Mouse (Mus musculus): ENCODE measurements around the gene Slc5a9. TPM values are rescaled to one million over a fixed set of nuclear protein-coding genes. Genes with fewer than 3 reads are reported as not detected.
"Not testable (repeated sequence)": the region's sequence is repeated elsewhere in the genome, so short reads cannot be mapped to it uniquely, and the experiment has no call there.

Slc5a9 gene
- under 1 TPM; 0.11 to 0.12 TPM for total RNA-seq (2021)
- long read RNA-seq, experiment 1, partial matches to known transcripts, result 0 of 3 reads
- long read RNA-seq, experiment 1, other reads (novel, unspliced or antisense), result 0 of 3 reads
- long read RNA-seq, experiment 2, result 0 reads

DNA sequence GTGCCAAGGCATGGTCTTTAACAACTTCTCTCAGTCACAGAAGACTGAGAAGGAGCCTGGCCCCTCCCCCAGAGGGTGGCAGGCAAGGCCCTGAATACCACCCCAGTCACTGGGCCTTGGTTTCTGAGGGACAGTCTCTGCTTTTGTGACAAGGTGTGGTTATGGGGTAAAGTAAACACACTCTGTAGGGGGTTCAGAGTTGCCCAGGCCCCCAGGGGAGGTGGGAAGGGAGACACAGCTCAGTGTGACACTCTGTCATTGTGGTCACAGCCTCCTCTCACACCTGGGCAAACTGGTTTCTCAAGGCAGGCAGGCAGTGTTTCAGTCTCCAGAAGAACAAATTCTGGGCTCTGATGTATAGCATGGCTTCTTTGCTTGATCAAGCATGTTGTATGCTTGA is at the start of gene Slc5a9:
Gene Slc5a9 (minus strand): TSS at position 144 of the 400 bp plus-strand sequence.
- no peak for DNase-seq

DNA sequence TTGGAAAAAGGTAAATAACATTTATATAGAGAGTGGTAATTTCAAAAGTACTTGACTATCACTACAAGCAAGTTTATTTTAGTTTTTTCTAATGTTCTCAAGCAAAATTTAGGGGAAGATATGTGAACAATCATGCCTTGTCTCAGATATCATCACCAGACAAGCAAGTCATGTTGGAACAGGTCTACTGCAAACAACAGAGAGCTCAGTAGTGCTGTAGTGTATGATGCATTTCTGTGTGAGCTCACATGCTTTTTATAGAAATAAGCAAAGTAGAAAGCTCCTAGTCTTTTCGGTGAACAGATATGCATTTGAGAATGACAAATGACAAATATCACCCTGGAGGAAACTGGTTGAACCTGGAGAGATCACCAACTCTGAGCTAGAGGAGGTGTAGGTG is 16.4 kb upstream of the Slc5a9 start, which contains the start of gene Skint8:
Gene Skint8 (plus strand): TSS at position 301 of the 400 bp plus-strand sequence.
- DNase-seq, result no peak

- no peak for DNase-seq
Measured at GRCm38 (mm10) chr4:111907926-111908325, 5.2 kb upstream of the Slc5a9 start.

GRCm38 (mm10) chr4:111901473-111901872 is 1.2 kb downstream of the Slc5a9 start:
- no peak for DNase-seq

DNA sequence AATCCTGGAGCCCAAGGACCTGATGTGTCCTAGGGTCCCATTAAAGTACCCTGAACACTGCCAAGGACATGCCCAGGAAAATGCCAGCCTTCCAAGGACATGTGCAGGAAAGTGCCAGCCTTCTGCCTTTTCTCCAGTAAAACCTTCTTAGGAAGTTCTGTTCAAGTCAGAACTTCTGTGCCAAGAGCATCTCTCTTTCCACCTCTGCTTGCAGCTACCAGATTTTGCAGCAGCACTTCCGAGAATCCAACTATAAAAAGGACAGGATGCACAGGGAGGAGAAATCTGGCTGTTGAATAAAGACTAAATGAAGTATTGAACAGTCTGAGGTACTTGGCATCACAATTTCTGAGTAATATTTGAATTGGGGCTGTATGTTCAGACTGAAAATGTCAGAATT is 2.2 kb downstream of the Slc5a9 start:
- DNase-seq, result not testable (repeated sequence)

GRCm38 (mm10) chr4:111898566-111898965 is 4.2 kb downstream of the Slc5a9 start:
- DNase-seq, result no peak

DNA sequence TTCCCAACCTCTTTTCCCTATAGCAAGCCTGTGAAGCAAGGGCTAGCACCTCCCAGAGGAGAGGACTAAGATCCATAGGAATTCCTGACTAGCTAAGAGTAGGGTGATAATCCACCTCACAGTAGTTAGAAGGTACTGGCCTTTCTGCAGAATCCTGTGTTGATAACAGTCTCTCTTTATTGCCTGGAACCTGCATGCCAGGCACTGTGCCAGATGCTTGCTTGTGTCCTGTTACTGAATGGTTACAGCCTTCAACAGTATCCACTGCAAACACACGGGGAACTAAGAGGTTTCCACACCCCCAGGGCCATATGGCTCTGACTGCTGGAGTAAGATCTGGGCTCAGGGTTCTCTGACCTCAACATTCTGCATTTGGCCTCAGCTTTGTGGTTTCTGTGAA is 5.0 kb downstream of the Slc5a9 start:
- no peak for DNase-seq

- DNase-seq, result no peak
Measured at GRCm38 (mm10) chr4:111892138-111892537, 10.6 kb downstream of the Slc5a9 start.

GRCm38 (mm10) chr4:111886607-111887006 is 16.1 kb downstream of the Slc5a9 start:
- DNase-seq, result peak; percentile 61

GRCm38 (mm10) chr4:111886018-111886417 is 16.7 kb downstream of the Slc5a9 start:
- peak; percentile 60 for DNase-seq

DNA sequence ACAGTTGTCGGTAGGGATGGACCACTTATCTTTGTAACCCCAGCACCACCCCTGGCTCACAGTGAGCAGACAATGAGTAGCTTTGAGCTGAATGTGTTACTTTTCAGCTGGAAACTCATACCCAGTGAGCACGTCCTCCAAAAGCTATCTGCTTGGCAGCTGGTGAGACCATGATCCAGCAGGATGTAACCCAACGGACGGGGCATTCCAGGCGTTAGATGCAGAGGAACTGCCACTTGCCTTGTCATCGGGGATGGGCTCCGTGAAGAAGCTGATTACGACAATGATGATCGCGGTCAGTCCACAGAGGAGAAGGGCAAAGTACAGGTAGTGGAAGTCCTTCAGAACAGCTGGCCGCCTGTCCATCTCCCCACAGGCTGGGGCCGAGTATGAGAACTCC is 19.2 kb downstream of the Slc5a9 start:
- DNase-seq, result no peak

DNA sequence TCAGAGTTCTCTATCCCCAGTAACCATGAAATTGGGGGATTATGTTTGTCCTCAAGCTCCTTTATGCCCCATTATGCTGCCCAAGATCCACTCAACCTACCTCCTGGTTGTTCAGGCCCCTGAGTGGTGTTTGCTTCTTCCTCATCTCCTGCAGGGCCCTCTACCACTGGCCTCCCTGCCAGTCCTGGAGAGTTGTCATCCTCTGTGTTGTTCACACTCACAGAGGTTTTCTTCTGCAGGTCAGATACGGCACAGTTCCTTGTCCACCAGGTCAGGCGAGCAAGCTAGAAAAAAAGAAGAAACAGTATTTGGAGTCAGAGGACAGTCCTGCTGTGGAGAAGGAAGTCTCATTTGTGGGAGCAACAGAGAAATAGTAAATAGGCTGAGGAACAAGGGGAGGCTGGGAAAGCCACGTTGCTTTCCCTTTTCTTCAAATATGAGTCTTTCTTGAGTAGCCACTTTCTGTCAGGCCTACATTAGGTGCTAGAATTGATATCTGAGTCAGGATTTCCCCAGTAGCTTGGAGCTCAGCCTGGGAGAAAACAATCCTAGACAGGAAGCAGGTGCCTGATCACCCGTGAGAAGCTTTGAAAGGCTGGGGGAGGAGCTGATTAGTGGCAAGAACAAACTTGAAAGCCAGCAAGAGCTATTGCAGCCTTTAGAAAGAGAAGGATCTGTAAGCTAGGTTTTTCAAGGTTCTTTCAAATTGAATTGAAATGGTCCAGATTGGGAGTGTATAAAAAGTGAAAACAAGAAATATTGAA is 22.4 kb downstream of the Slc5a9 start:
- DNase-seq, result no peak

DNA sequence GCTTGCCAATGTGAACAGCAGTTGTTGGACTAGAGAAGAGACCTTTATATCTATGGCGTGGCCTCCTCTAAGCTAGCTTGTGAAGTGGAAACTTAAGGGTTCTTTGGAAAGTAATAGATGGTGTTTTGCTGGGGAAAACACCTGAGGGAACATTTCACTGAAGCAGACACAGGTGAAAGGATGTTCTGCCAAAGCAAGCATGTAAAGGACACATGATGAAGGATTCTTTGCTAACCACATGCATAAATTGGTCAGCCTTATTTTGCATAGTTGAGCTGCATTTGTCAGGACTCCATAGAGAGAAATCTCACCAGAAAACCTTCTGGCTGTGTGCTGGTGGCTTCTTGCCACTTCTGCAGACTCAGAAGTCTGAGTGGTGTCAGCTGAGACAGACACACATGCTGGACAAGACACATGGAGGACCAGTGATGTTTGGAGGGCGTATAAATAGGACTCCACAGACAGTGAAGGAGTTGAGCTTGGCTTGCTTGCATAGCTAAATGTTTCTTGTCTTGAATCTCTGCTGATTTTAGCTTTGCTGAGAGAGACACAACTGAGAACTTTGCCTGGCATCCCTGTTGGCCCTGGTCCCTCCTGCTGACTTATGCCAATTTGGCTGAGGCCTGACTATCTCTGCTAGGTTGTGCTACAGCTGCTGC is 34.8 kb downstream of the Slc5a9 start:
- DNase-seq, result no peak

DNA sequence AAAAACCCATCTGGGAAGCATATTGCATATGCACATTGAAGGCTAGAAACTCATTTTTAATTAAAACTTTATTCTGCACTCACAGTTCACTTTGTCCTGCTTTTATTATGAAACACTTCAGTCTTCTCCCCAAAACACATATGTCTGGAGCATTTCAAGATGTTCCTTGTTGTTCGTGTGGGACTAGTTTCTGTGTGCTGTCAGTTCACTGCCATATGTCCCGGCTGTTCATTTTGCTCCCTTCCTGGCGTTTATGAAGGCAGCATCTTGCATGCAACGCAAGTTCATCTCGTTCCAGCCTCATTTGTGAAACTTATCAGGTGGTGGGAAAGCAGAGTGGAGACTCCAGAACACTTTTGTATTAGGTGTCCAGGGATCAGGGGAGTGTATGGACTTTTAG is 36.0 kb downstream of the Slc5a9 start:
- no peak for DNase-seq

- no peak for DNase-seq
Measured at GRCm38 (mm10) chr4:111852626-111853025, 50.1 kb downstream of the Slc5a9 start.

DNA sequence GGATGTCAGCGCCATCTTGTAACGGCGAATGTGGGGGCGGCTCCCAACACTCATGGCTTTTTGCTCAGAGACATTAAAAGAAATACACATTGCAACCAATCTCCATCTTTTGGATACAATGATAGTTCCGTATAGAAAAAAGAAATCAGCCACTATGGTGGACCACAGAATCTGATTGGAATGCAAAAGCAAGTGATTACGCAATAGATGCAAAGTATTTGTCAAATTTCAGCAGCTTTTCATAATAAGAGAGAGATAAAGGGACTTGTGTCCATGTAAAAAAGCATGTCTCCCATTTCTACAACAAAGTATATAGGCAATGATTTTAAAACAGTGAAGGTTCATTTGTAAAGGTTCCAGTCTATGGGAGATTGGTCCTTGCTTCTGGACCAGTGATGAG is 63.8 kb downstream of the Slc5a9 start:
- no peak for DNase-seq

Other genes with a start within 250 kb of the Slc5a9 start
- 10 to 100 TPM; 10.6 to 15.8 TPM for gene Spata6, start 182.9 kb downstream of the Slc5a9 start, total RNA-seq (2021)
- gene Skint8, start 16.5 kb upstream of the Slc5a9 start, total RNA-seq (2021), result not detected
- not detected for gene Skint7, start 70.0 kb upstream of the Slc5a9 start, total RNA-seq (2021)
- not detected for gene Skint1, start 103.4 kb upstream of the Slc5a9 start, total RNA-seq (2021)
- gene Skint4, start 169.1 kb upstream of the Slc5a9 start, total RNA-seq (2021), result not detected